Mouse (Mus musculus) midbrain, embryonic 11.5 days (tissue): ENCODE measurements around the gene Eef1akmt1. TPM values are rescaled to one million over a fixed set of nuclear protein-coding genes. Genes with fewer than 3 reads are reported as not detected.

Source experiments
- ATAC-seq: fragments of 200-750 bp; cut with Nextera tagmentation; 2 replicates; pipeline ENCODE4 v1.8.0; 2017; ENCODE audit warnings: moderate TSS enrichment, moderate library complexity; ENCODE audit not compliant: low FRiP score
- DNase-seq: peaks from one replicate; pipeline ENCODE4 v3.0.0; 2015; ENCODE audit warnings: low spot score; ENCODE audit errors: missing footprints
- H3K27ac ChIP-seq: fragments of 300-500 bp; sonication (generic); 2 replicates; pipeline ENCODE4 v1.5.1; 2014; ENCODE audit warnings: low read depth, low read length
- H3K27me3 ChIP-seq: fragments of 300-500 bp; sonication (generic); 2 replicates; pipeline ENCODE4 v1.6.1; 2014; ENCODE audit warnings: mild to moderate bottlenecking, low read length, moderate library complexity, mixed read lengths; ENCODE audit not compliant: control insufficient read depth, insufficient read depth
- H3K36me3 ChIP-seq: fragments of 300-500 bp; sonication (generic); 2 replicates; pipeline ENCODE4 v1.6.1; 2014; ENCODE audit warnings: mild to moderate bottlenecking, low read length, moderate library complexity, mixed read lengths; ENCODE audit not compliant: control insufficient read depth, insufficient read depth
- H3K4me1 ChIP-seq: fragments of 300-500 bp; sonication (generic); 2 replicates; pipeline ENCODE4 v1.6.1; 2014; ENCODE audit warnings: low read length; ENCODE audit not compliant: control insufficient read depth, insufficient read depth
- H3K4me2 ChIP-seq: fragments of 300-500 bp; sonication (generic); 2 replicates; pipeline ENCODE4 v1.6.1; 2014; ENCODE audit warnings: mild to moderate bottlenecking, moderate library complexity
- H3K4me3 ChIP-seq: fragments of 300-500 bp; sonication (generic); 2 replicates; pipeline ENCODE4 v1.5.1; 2014; ENCODE audit warnings: low read depth, low read length
- H3K9ac ChIP-seq: fragments of 300-500 bp; sonication (generic); 2 replicates; pipeline ENCODE4 v1.6.1; 2014; ENCODE audit warnings: low read length
- H3K9me3 ChIP-seq: fragments of 300-500 bp; sonication (generic); 2 replicates; pipeline ENCODE4 v1.6.1; 2016; ENCODE audit warnings: low read length; ENCODE audit not compliant: control insufficient read depth
- WGBS: fragments of 180-500 bp; shearing (Covaris S2); extraction: QIAGEN DNeasy Blood & Tissue Kit; methylation state at CpG from one replicate; pipeline ENCODE4 v1.1.7; 2014; 5-methylcytosine and 5-hydroxymethylcytosine counted together
- polyA plus RNA-seq: library from polyadenylated mRNA; unstranded; fragments of >200 nt; fragmentation: Nextera tagmentation; extraction: Ambion mirVana; gene quantifications from 2 replicates; pipeline ENCODE4 v1.2.1, GENCODE M21; 2014

The Eef1akmt1 gene
- 82.0 and 87.2 TPM in 2 replicates for polyA plus RNA-seq

GRCm38 (mm10) chr14:57571155-57572133 is at the start of gene Eef1akmt1:
Eef1akmt1 (minus strand) TSS chr14:57571612.
- no peaks in the 10 kb centered on the region for H3K9me3 ChIP-seq
- H3K4me3 ChIP-seq = peak within 1 kb of the TSS; percentile 67
- H3K27ac ChIP-seq = no peak within 1 kb of the TSS
- DNase-seq (peak; percentile 99), ATAC-seq (peak; percentile 100)
- no peaks in the 10 kb centered on the region for H3K36me3 ChIP-seq
- H3K4me2 ChIP-seq = peak within 1 kb of the TSS; percentile 66
- peak within 1 kb of the TSS; percentile 83 for H3K9ac ChIP-seq
- H3K4me1 ChIP-seq = peaks cover 4% of the 10 kb centered on the region
- H3K27me3 ChIP-seq = no peaks in the 10 kb centered on the region
- 11% methylated on average over 35 of the region's 35 CpGs for WGBS

GRCm38 (mm10) chr14:57620598-57621236 is 49.3 kb upstream of the Eef1akmt1 start:
- 75% methylated on average over 4 of the region's 4 CpGs for WGBS
- DNase-seq (peak; percentile 76), ATAC-seq (no peak)
- Histone ChIP-seq H3K9me3 (no peaks in the 10 kb centered on the region), H3K4me3 (no peak overlapping the region), H3K36me3 (peaks cover 2% of the 10 kb centered on the region; the same call in 1 of the 2 replicates), H3K4me2 (no peak overlapping the region), H3K27ac (no peak overlapping the region), H3K4me1 (no peaks in the 10 kb centered on the region), H3K9ac (no peak overlapping the region), H3K27me3 (no peaks in the 10 kb centered on the region)

- Histone ChIP-seq H3K4me2 (no peak overlapping the region), H3K36me3 (0 out of 2 replicates have a peak, but pooled peaks cover 2% of the 10 kb centered on the region), H3K9ac (no peak overlapping the region), H3K27ac (no peak overlapping the region), H3K4me3 (no peak overlapping the region), H3K9me3 (no peaks in the 10 kb centered on the region), H3K4me1 (no peaks in the 10 kb centered on the region), H3K27me3 (no peaks in the 10 kb centered on the region)
- no peak for ATAC-seq
- peak; percentile 87 for DNase-seq
- 50% methylated on average over 2 of the region's 2 CpGs for WGBS
Measured at GRCm38 (mm10) chr14:57619487-57619886, 48.1 kb upstream of the Eef1akmt1 start.

GRCm38 (mm10) chr14:57617675-57618074 is 46.3 kb upstream of the Eef1akmt1 start:
- Histone ChIP-seq H3K27ac (no peak overlapping the region), H3K9me3 (no peaks in the 10 kb centered on the region), H3K4me3 (no peak overlapping the region), H3K27me3 (no peaks in the 10 kb centered on the region), H3K4me2 (no peak overlapping the region), H3K36me3 (0 out of 2 replicates have a peak, but pooled peaks cover 2% of the 10 kb centered on the region), H3K9ac (no peak overlapping the region), H3K4me1 (no peaks in the 10 kb centered on the region)
- ATAC-seq (no peak), DNase-seq (no peak)
- 95% methylated on average over 1 of the region's 1 CpGs for WGBS

- H3K9ac ChIP-seq = no peak overlapping the region
- ATAC-seq = no peak
- 89% methylated on average over 6 of the region's 6 CpGs for WGBS
Measured at GRCm38 (mm10) chr14:57616339-57616965, 45.0 kb upstream of the Eef1akmt1 start.

GRCm38 (mm10) chr14:57615828-57616227 is 44.4 kb upstream of the Eef1akmt1 start:
- no peak for ATAC-seq
- H3K36me3 ChIP-seq = 0 out of 2 replicates have a peak, but pooled peaks cover 2% of the 10 kb centered on the region
- 88% methylated on average over 6 of the region's 6 CpGs for WGBS

More at GRCm38 (mm10) chr14:57616339-57616965, 45.0 kb upstream of the Eef1akmt1 start:
- Histone ChIP-seq H3K4me1 (no peaks in the 10 kb centered on the region), H3K36me3 (0 out of 2 replicates have a peak, but pooled peaks cover 2% of the 10 kb centered on the region), H3K27ac (no peak overlapping the region), H3K4me2 (no peak overlapping the region), H3K9me3 (no peaks in the 10 kb centered on the region), H3K4me3 (no peak overlapping the region), H3K27me3 (no peaks in the 10 kb centered on the region)
- DNase-seq = no peak

GRCm38 (mm10) chr14:57611034-57611433 is 39.6 kb upstream of the Eef1akmt1 start:
- no peak for ATAC-seq
- WGBS = 56% methylated on average over 2 of the region's 2 CpGs
- Histone ChIP-seq H3K27me3 (no peaks in the 10 kb centered on the region), H3K4me3 (no peak overlapping the region), H3K9me3 (no peaks in the 10 kb centered on the region), H3K36me3 (no peaks in the 10 kb centered on the region), H3K4me1 (no peaks in the 10 kb centered on the region), H3K4me2 (no peak overlapping the region), H3K27ac (no peak overlapping the region), H3K9ac (no peak overlapping the region)
- no peak for DNase-seq

More at GRCm38 (mm10) chr14:57615828-57616227, 44.4 kb upstream of the Eef1akmt1 start:
- no peak overlapping the region for H3K4me3 ChIP-seq
- no peaks in the 10 kb centered on the region for H3K27me3 ChIP-seq
- no peak overlapping the region for H3K9ac ChIP-seq
- DNase-seq = no peak
- no peaks in the 10 kb centered on the region for H3K4me1 ChIP-seq
- no peaks in the 10 kb centered on the region for H3K9me3 ChIP-seq
- H3K4me2 ChIP-seq = no peak overlapping the region
- no peak overlapping the region for H3K27ac ChIP-seq

GRCm38 (mm10) chr14:57609816-57610329 is 38.5 kb upstream of the Eef1akmt1 start:
- no peak overlapping the region for H3K4me2 ChIP-seq
- no peak overlapping the region for H3K27ac ChIP-seq
- no peaks in the 10 kb centered on the region for H3K36me3 ChIP-seq
- no peak overlapping the region for H3K4me3 ChIP-seq
- H3K9ac ChIP-seq = no peak overlapping the region
- no peaks in the 10 kb centered on the region for H3K27me3 ChIP-seq
- ATAC-seq (no peak), DNase-seq (no peak)
- no peaks in the 10 kb centered on the region for H3K9me3 ChIP-seq
- 88% methylated on average over 4 of the region's 4 CpGs for WGBS
- H3K4me1 ChIP-seq = no peaks in the 10 kb centered on the region
